13 mouse cellular contexts compared by ENCODE assay signal in the genomic region with DNA sequence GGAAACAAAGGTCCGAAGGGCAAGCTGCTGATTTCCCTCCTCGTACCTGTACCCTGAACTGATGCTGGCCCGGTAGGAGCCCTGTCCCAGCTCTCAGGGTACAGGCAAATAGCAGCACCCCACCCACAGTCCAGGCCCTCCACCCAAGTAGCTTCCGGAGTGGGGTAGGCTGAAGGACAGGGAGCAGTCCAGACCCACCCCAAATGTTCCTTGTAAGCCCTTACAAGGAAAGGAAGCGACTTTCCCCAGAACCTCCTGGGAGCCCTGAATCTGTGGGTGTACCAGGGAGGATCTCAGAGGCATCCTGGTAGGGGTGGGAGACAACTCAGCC. TPM values are rescaled to one million over a fixed set of nuclear protein-coding genes. Genes with fewer than 3 reads are reported as not detected.
DNase-seq lines count a peak whose midpoint lies in the region; ATAC-seq and TF ChIP-seq lines count a peak whose summit lies in the region.
"Had no signal": no experiment of that assay in that cellular context is flagged by ENCODE, and none has a peak within 500 bp of the region (broad histone marks: within the 10 kb centered on the region; RNA-seq: fewer than 3 reads in every experiment).

No protein-coding gene starts in this region.

- H3K27ac ChIP-seq in heart, embryonic 15.5 days: peak overlapping the region; percentile 43
- H3K27ac ChIP-seq in thymus, adult 2 months (ENCODE audit: control insufficient read depth, insufficient read depth, low read length): peak overlapping the region; percentile 94
- H3K27ac ChIP-seq in liver, adult 2 months (replicated peaks; ENCODE audit: insufficient read depth, low read depth, low read length): peak overlapping the region; percentile 28
- H3K27ac ChIP-seq in stomach, embryonic 16.5 days (ENCODE audit: low read length): no peak overlapping the region
- H3K27ac ChIP-seq in kidney, embryonic 15.5 days: no peak overlapping the region
- no peak overlapping the region for H3K27ac ChIP-seq in midbrain, embryonic 14.5 days (replicated peaks; ENCODE audit: low read depth, low read length)

- H3K27me3 ChIP-seq in heart, embryonic 15.5 days: no peaks in the 10 kb centered on the region
- no peaks in the 10 kb centered on the region for H3K27me3 ChIP-seq in thymus, adult 2 months (ENCODE audit: control insufficient read depth, insufficient read depth, low read length)
- no peaks in the 10 kb centered on the region for H3K27me3 ChIP-seq in liver, adult 2 months (ENCODE audit: control insufficient read depth, insufficient read depth, low read length)
- no peaks in the 10 kb centered on the region for H3K27me3 ChIP-seq in stomach, embryonic 16.5 days (ENCODE audit: control insufficient read depth, insufficient read depth, low read length)
- H3K27me3 ChIP-seq in kidney, embryonic 15.5 days: no peaks in the 10 kb centered on the region
- H3K27me3 ChIP-seq in midbrain, embryonic 14.5 days (ENCODE audit: control insufficient read depth, insufficient read depth, low read length): no peaks in the 10 kb centered on the region

- ATAC-seq in heart, embryonic 15.5 days (replicated peaks; ENCODE audit: insufficient number of reproducible peaks, insufficient read depth, low FRiP score, low read depth): no peak
- ATAC-seq in stomach, embryonic 16.5 days (ENCODE audit: insufficient read depth, low FRiP score): no peak
- no peak for ATAC-seq in kidney, embryonic 15.5 days (replicated peaks; ENCODE audit: low FRiP score)
- no peak for ATAC-seq in midbrain, embryonic 14.5 days (ENCODE audit: low FRiP score, low TSS enrichment)
- ATAC-seq: midbrain, embryonic 16.5 days had no signal

- H3K36me3 ChIP-seq in heart, embryonic 15.5 days: no peaks in the 10 kb centered on the region
- H3K36me3 ChIP-seq in thymus, adult 2 months (ENCODE audit: control insufficient read depth, insufficient read depth, low read length): peaks cover 33% of the 10 kb centered on the region
- H3K36me3 ChIP-seq in liver, adult 2 months (ENCODE audit: control insufficient read depth, insufficient read depth, low read length): no peaks in the 10 kb centered on the region
- no peaks in the 10 kb centered on the region for H3K36me3 ChIP-seq in stomach, embryonic 16.5 days (ENCODE audit: control insufficient read depth, insufficient read depth, low read length)
- no peaks in the 10 kb centered on the region for H3K36me3 ChIP-seq in kidney, embryonic 15.5 days
- no peaks in the 10 kb centered on the region for H3K36me3 ChIP-seq in midbrain, embryonic 14.5 days (ENCODE audit: control insufficient read depth, insufficient read depth, low read length)

- intact Hi-C loops in heart, postnatal 25 days (cut with DNase I): no loop called here

- no peaks in the 10 kb centered on the region for H3K9me3 ChIP-seq in heart, embryonic 15.5 days (replicated peaks)
- no peaks in the 10 kb centered on the region; the same call in 1 of the 2 replicates for H3K9me3 ChIP-seq in stomach, embryonic 16.5 days (replicated peaks; ENCODE audit: control insufficient read depth, low read length)
- H3K9me3 ChIP-seq in kidney, embryonic 15.5 days (replicated peaks): no peaks in the 10 kb centered on the region
- H3K9me3 ChIP-seq in midbrain, embryonic 14.5 days (ENCODE audit: control insufficient read depth, low read length): no peaks in the 10 kb centered on the region

- no peaks in the 10 kb centered on the region for H3K79me2 ChIP-seq in liver, adult 2 months (ENCODE audit: control insufficient read depth, insufficient read depth, low read length)

- no peak for TF ChIP-seq POLR2A in thymus, adult 2 months (IDR thresholded peaks at IDR 0.05; ENCODE audit: control insufficient read depth, extremely low read depth, insufficient read depth, low read length, poor library complexity)
- no peak for TF ChIP-seq POLR2A in liver, adult 2 months (IDR thresholded peaks at IDR 0.05; ENCODE audit: extremely low read depth, insufficient read depth, low read length)

- peak overlapping the region; percentile 32 for H3K4me3 ChIP-seq in heart, embryonic 15.5 days
- peak overlapping the region; percentile 99 for H3K4me3 ChIP-seq in thymus, adult 2 months (ENCODE audit: control insufficient read depth, insufficient read depth, low read length)
- H3K4me3 ChIP-seq in liver, adult 2 months (ENCODE audit: insufficient read depth, low read depth, low read length): peak overlapping the region; percentile 39
- peak overlapping the region; percentile 25 for H3K4me3 ChIP-seq in stomach, embryonic 16.5 days (replicated peaks; ENCODE audit: low read length)
- no peak overlapping the region for H3K4me3 ChIP-seq in kidney, embryonic 15.5 days (replicated peaks)
- no peak overlapping the region for H3K4me3 ChIP-seq in midbrain, embryonic 14.5 days (replicated peaks; ENCODE audit: low read depth, low read length)

- no peak overlapping the region for H3K4me2 ChIP-seq in heart, embryonic 15.5 days
- no peak overlapping the region for H3K4me2 ChIP-seq in stomach, embryonic 16.5 days (ENCODE audit: low read depth, low read length)
- H3K4me2 ChIP-seq in kidney, embryonic 15.5 days: no peak overlapping the region
- no peak overlapping the region for H3K4me2 ChIP-seq in midbrain, embryonic 14.5 days (ENCODE audit: low read length)

- peak; percentile 55; the same call in 1 of the 2 replicates for TF ChIP-seq CTCF in thymus, adult 2 months (IDR thresholded peaks at IDR 0.05; ENCODE audit: borderline replicate concordance, control insufficient read depth, extremely low read depth, insufficient read depth, low read length, poor library complexity)
- TF ChIP-seq CTCF in liver, adult 2 months (IDR thresholded peaks at IDR 0.05; ENCODE audit: low read depth, low read length): no peak

- no peak overlapping the region for H3K9ac ChIP-seq in heart, embryonic 15.5 days
- H3K9ac ChIP-seq in liver, adult 2 months (ENCODE audit: low read depth, low read length): peak overlapping the region; percentile 11
- H3K9ac ChIP-seq in stomach, embryonic 16.5 days (ENCODE audit: low read length): peak overlapping the region; percentile 46
- H3K9ac ChIP-seq in kidney, embryonic 15.5 days: no peak overlapping the region
- no peak overlapping the region for H3K9ac ChIP-seq in midbrain, embryonic 14.5 days (replicated peaks; ENCODE audit: low read length)

- DNase-seq in heart, postnatal 25 days (ENCODE audit: low spot score): no peak
- DNase-seq in thymus, adult 2 months: no peak
- no peak for DNase-seq in thymus, postnatal 4 days
- DNase-seq in liver, adult 2 months (ENCODE audit: extremely low read depth, low read depth, low spot score): no peak
- no peak for DNase-seq in midbrain, embryonic 14.5 days
- DNase-seq: cerebellum, postnatal 36 days; kidney, adult 18-20 months; left cerebral cortex, postnatal 4 days had no signal

- 82% methylated on average over 5 of the region's 5 CpGs for WGBS in heart, embryonic 15.5 days
- whole genome bisulfite sequencing in thymus, adult 2 months: 7% methylated on average over 5 of the region's 5 CpGs
- WGBS in liver, adult 2 months: 87% methylated on average over 5 of the region's 5 CpGs
- WGBS in stomach, embryonic 16.5 days: 86% methylated on average over 5 of the region's 5 CpGs
- 90% methylated on average over 5 of the region's 5 CpGs for WGBS in kidney, embryonic 15.5 days
- WGBS in midbrain, embryonic 14.5 days: 91% methylated on average over 5 of the region's 5 CpGs

- peaks cover 13% of the 10 kb centered on the region for H3K4me1 ChIP-seq in heart, embryonic 15.5 days (replicated peaks)
- H3K4me1 ChIP-seq in thymus, adult 2 months (replicated peaks; ENCODE audit: control insufficient read depth, insufficient read depth, low read length): peaks cover 63% of the 10 kb centered on the region
- H3K4me1 ChIP-seq in liver, adult 2 months (ENCODE audit: control insufficient read depth, insufficient read depth, low read length): no peaks in the 10 kb centered on the region
- 0 out of 2 replicates have a peak, but pooled peaks cover 3% of the 10 kb centered on the region for H3K4me1 ChIP-seq in stomach, embryonic 16.5 days (ENCODE audit: control insufficient read depth, insufficient read depth, low read length)
- 0 out of 2 replicates have a peak, but pooled peaks cover 4% of the 10 kb centered on the region for H3K4me1 ChIP-seq in kidney, embryonic 15.5 days
- H3K4me1 ChIP-seq in midbrain, embryonic 14.5 days (ENCODE audit: control insufficient read depth, insufficient read depth, low read length): no peaks in the 10 kb centered on the region

RNA-seq across cellular contexts. Expression of a gene that starts 0.3 kb away (rescaled TPM):
- polyA plus RNA-seq in heart, embryonic 15.5 days (2015; fragmentation: Nextera tagmentation; extraction: Ambion mirVana): 9.3 and 52.8 TPM in 2 replicates
- total RNA-seq in heart, postnatal 25 days (2021): 1 to 10 TPM; 5.1 to 5.6 TPM
- polyA plus RNA-seq in thymus, adult 2 months (2012; rRNA removed): 1,833 and 1,914 TPM in 2 replicates
- 2.8 and 4.5 TPM in 2 replicates for total RNA-seq in liver, adult 2 months (2014; rRNA removed)
- 30.8 and 35.9 TPM in 2 replicates for polyA plus RNA-seq in liver, adult 2 months (2012; rRNA removed)
- 21.1 and 26.2 TPM in 2 replicates for polyA plus RNA-seq in stomach, embryonic 16.5 days (2015; fragmentation: Nextera tagmentation; extraction: Ambion mirVana)
- 8.1 and 11.1 TPM in 2 replicates for polyA plus RNA-seq in kidney, embryonic 15.5 days (2015; fragmentation: Nextera tagmentation; extraction: Ambion mirVana)
- polyA plus RNA-seq in midbrain, embryonic 14.5 days (2014; fragmentation: Nextera tagmentation; extraction: Ambion mirVana): 3.7 and 7.0 TPM in 2 replicates

RNA-seq across cellular contexts. Expression of a gene that starts 24.6 kb away (rescaled TPM):
- polyA plus RNA-seq in heart, embryonic 15.5 days (2015; fragmentation: Nextera tagmentation; extraction: Ambion mirVana): 5.5 and 11.7 TPM in 2 replicates
- total RNA-seq in heart, postnatal 25 days (2021): 1 to 10 TPM; 5.5 to 5.8 TPM
- 81.1 and 83.6 TPM in 2 replicates for polyA plus RNA-seq in thymus, adult 2 months (2012; rRNA removed)
- 4.7 and 7.2 TPM in 2 replicates for total RNA-seq in liver, adult 2 months (2014; rRNA removed)
- 3.3 and 5.7 TPM in 2 replicates for polyA plus RNA-seq in liver, adult 2 months (2012; rRNA removed)
- 10.0 and 12.9 TPM in 2 replicates for polyA plus RNA-seq in stomach, embryonic 16.5 days (2015; fragmentation: Nextera tagmentation; extraction: Ambion mirVana)
- 7.1 and 8.1 TPM in 2 replicates for polyA plus RNA-seq in kidney, embryonic 15.5 days (2015; fragmentation: Nextera tagmentation; extraction: Ambion mirVana)
- polyA plus RNA-seq in midbrain, embryonic 14.5 days (2014; fragmentation: Nextera tagmentation; extraction: Ambion mirVana): 1.8 and 2.3 TPM in 2 replicates

RNA-seq across cellular contexts. Expression of a gene that starts 27.8 kb away (rescaled TPM):
- 0.11 and 0.20 TPM in 2 replicates for polyA plus RNA-seq in heart, embryonic 15.5 days (2015; fragmentation: Nextera tagmentation; extraction: Ambion mirVana)
- total RNA-seq in heart, postnatal 25 days (2021): not detected
- polyA plus RNA-seq in thymus, adult 2 months (2012; rRNA removed): 1.6 and 2.2 TPM in 2 replicates
- total RNA-seq in liver, adult 2 months (2014; rRNA removed): under 0.01 TPM in 1 of 2 replicates, not detected in the other
- polyA plus RNA-seq in liver, adult 2 months (2012; rRNA removed): not detected in 2 replicates
- 0.12 and 0.39 TPM in 2 replicates for polyA plus RNA-seq in stomach, embryonic 16.5 days (2015; fragmentation: Nextera tagmentation; extraction: Ambion mirVana)
- polyA plus RNA-seq in kidney, embryonic 15.5 days (2015; fragmentation: Nextera tagmentation; extraction: Ambion mirVana): 0.30 and 0.58 TPM in 2 replicates
- 0.18 and 0.23 TPM in 2 replicates for polyA plus RNA-seq in midbrain, embryonic 14.5 days (2014; fragmentation: Nextera tagmentation; extraction: Ambion mirVana)
- polyA plus RNA-seq: heart, embryonic 14.5 days had no signal

RNA-seq across cellular contexts. Expression of a gene that starts 41.0 kb away (rescaled TPM):
- 28.9 and 37.3 TPM in 2 replicates for polyA plus RNA-seq in heart, embryonic 15.5 days (2015; fragmentation: Nextera tagmentation; extraction: Ambion mirVana)
- total RNA-seq in heart, postnatal 25 days (2021): 10 to 100 TPM; 56.6 to 59.4 TPM
- 12.5 and 13.5 TPM in 2 replicates for polyA plus RNA-seq in thymus, adult 2 months (2012; rRNA removed)
- 0.28 and 0.54 TPM in 2 replicates for total RNA-seq in liver, adult 2 months (2014; rRNA removed)
- 2.2 and 2.5 TPM in 2 replicates for polyA plus RNA-seq in liver, adult 2 months (2012; rRNA removed)
- polyA plus RNA-seq in stomach, embryonic 16.5 days (2015; fragmentation: Nextera tagmentation; extraction: Ambion mirVana): 31.3 and 35.6 TPM in 2 replicates
- 27.7 and 30.4 TPM in 2 replicates for polyA plus RNA-seq in kidney, embryonic 15.5 days (2015; fragmentation: Nextera tagmentation; extraction: Ambion mirVana)
- 5.6 and 7.3 TPM in 2 replicates for polyA plus RNA-seq in midbrain, embryonic 14.5 days (2014; fragmentation: Nextera tagmentation; extraction: Ambion mirVana)

Comparison
In these comparisons a context has a peak if more than half of its experiments do, and no peak if none do; other contexts are left out.
1. H3K27ac ChIP-seq: peak in heart, embryonic 15.5 days (single experiment), thymus, adult 2 months (single experiment) and liver, adult 2 months (single experiment); none in stomach, embryonic 16.5 days (single experiment), kidney, embryonic 15.5 days (single experiment) and midbrain, embryonic 14.5 days (single experiment).
2. H3K4me3 ChIP-seq: peak in heart, embryonic 15.5 days (single experiment), thymus, adult 2 months (single experiment), liver, adult 2 months (single experiment) and stomach, embryonic 16.5 days (single experiment); none in kidney, embryonic 15.5 days (single experiment) and midbrain, embryonic 14.5 days (single experiment).
3. H3K9ac ChIP-seq: peak in liver, adult 2 months (single experiment) and stomach, embryonic 16.5 days (single experiment); none in heart, embryonic 15.5 days (single experiment), kidney, embryonic 15.5 days (single experiment) and midbrain, embryonic 14.5 days (single experiment).
4. RNA of a gene that starts 0.3 kb away (polyA plus RNA-seq): 1,833 to 1,914 TPM in thymus, adult 2 months; 30.8 to 35.9 TPM in liver, adult 2 months, 21.1 to 26.2 TPM in stomach, embryonic 16.5 days, 8.1 to 11.1 TPM in kidney, embryonic 15.5 days, 9.3 to 52.8 TPM in heart, embryonic 15.5 days and 3.7 to 7.0 TPM in midbrain, embryonic 14.5 days; every median in the first group is over 10 times any median in the second.